Mouse (Mus musculus) cortical plate, adult 2 months (tissue): ENCODE measurements around the gene Gm49396. TPM values are rescaled to one million over a fixed set of nuclear protein-coding genes. Genes with fewer than 3 reads are reported as not detected.
A peak's percentile ranks its signal among the peaks of the same experiment; 100 is the strongest.

Source experiments
- H3K27ac ChIP-seq: fragments of 200-500 bp; 2 replicates; pipeline ENCODE4 v1.5.1; 2012; ENCODE audit warnings: low read length, control low read depth, inconsistent platforms; ENCODE audit not compliant: insufficient read depth
- H3K4me1 ChIP-seq: fragments of 200-500 bp; 2 replicates; pipeline ENCODE4 v1.6.1; 2011; ENCODE audit warnings: low read length; ENCODE audit not compliant: control insufficient read depth, insufficient read depth
- H3K4me3 ChIP-seq: fragments of 200-500 bp; 2 replicates; pipeline ENCODE4 v1.5.1; 2011; ENCODE audit warnings: mild to moderate bottlenecking, low read length, control low read depth; ENCODE audit not compliant: insufficient read depth
- CTCF ChIP-seq: fragments of 200-500 bp; IDR thresholded peaks from 2 replicates; pipeline ENCODE4 v1.5.1; 2011; ENCODE audit warnings: mild to moderate bottlenecking, control low read depth, low read length; ENCODE audit not compliant: insufficient read depth; ENCODE audit errors: extremely low read depth
- POLR2A ChIP-seq: fragments of 200-500 bp; IDR thresholded peaks from 2 replicates; pipeline ENCODE4 v1.6.1; 2011; ENCODE audit warnings: mild to moderate bottlenecking, low read length, control low read depth; ENCODE audit not compliant: insufficient read depth; ENCODE audit errors: extremely low read depth
- polyA plus RNA-seq: library from polyadenylated mRNA; depleted of rRNA; stranded (reverse); fragments of >200 nt; gene quantifications from 2 replicates; pipeline ENCODE4 v1.2.3, GENCODE M21; 2012

The Gm49396 gene
- polyA plus RNA-seq, 1 experiment, result 5.5 TPM

DNA sequence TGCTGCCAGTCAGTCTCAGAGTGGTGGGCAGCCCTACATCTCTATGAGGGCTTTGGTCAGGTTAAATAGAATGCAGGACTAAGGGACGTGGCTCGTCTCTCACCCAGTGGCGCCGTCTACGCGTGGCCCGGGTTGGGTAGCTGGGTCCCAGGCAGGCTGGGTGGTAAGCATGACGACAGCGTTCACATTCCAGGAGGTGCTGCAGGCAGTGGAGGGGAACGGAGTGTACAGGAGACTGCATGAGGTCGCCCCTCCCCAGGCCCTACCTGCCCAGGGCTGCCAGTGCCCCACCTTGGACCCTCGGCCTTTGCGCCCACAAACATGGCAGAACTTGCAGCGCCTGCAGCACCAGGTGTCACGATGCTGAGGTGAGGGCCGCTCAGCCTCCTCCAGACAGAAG lies 18.4 kb downstream of the Gm49396 start:
- TF ChIP-seq CTCF, result no peak
- TF ChIP-seq POLR2A, result no peak
- Histone ChIP-seq H3K27ac (no peak overlapping the region), H3K4me1 (no peaks in the 10 kb centered on the region), H3K4me3 (no peak overlapping the region)

DNA sequence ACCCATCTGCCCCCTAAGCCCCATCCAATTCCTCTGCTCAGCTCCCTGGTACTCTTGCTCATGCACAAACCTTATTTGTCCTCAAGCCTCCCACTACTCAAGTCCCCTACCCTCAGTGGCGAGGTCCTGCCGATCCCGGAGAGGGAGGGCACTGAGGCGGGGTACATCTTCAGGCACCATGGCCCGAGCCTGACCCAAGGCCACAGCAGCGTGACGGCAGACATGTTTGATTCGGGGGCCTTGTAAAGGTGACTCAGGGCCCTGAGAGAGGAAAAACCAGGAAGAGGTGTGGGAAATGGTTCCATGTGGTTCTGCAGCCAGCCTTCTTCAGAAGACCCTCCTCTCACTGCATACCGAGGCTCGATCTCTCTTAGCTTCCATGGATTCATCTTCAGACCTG lies 21.2 kb downstream of the Gm49396 start:
- peaks cover 1% of the 10 kb centered on the region; the same call in 1 of the 2 replicates for H3K4me1 ChIP-seq
- H3K4me3 ChIP-seq, result no peak overlapping the region
- H3K27ac ChIP-seq, result no peak overlapping the region
- TF ChIP-seq CTCF (no peak), POLR2A (no peak)

DNA sequence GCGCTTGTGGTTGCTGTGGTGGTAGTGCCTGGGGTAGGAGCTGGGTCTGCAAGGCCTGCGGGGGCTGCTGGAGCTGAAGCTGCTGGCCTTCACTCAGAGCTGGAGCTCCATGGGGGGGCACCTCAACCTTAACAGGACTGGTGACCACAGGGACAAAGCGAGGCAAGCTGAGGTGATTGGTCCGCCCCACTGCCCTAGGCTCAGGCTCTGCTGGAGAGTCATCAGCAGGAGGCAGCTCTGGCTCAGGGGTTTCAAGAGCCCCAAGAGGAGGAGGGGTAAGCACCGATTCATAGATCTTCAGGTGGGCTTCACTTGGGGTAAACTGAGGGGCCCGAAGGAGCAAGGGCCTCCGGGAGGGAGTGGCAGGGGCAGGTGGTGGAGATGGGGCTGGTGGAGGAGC lies 22.0 kb downstream of the Gm49396 start:
- H3K27ac ChIP-seq, result no peak overlapping the region
- H3K4me3 ChIP-seq, result no peak overlapping the region
- TF ChIP-seq POLR2A, result no peak
- TF ChIP-seq CTCF, result no peak
- H3K4me1 ChIP-seq, result peaks cover 1% of the 10 kb centered on the region; the same call in 1 of the 2 replicates

DNA sequence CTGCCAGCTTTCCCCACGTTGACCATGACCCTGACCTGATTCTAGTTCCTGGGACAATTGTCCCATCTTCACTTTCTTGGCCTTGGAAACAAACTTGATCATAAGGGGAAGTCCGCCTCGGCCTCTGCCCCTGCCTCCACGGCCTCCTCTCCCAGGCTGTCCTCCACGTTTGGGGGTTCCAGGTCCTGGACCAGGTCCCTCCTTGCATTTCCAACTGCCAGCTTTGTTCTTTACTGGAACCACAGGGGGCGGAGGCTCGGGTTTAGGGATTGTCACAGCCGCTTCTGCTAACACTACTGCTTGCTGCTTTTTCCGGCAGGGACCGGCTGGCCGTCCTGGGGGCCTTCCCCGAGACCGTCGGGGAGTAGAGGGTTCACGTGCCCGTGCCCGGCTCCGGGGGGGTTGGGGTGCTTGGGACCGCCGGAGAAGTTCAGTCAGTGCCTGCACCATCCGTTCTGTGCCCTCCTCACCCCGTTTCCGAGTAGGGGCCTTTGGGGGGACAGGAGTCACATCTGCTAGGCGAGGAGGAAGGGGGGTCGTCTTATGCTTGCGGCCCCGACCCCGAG lies 23.4 kb downstream of the Gm49396 start:
- Histone ChIP-seq H3K27ac (no peak overlapping the region), H3K4me1 (peaks cover 1% of the 10 kb centered on the region; the same call in 1 of the 2 replicates), H3K4me3 (peak overlapping the region; percentile 96; the same call in 1 of the 2 replicates)
- TF ChIP-seq CTCF, result no peak
- no peak for TF ChIP-seq POLR2A

DNA sequence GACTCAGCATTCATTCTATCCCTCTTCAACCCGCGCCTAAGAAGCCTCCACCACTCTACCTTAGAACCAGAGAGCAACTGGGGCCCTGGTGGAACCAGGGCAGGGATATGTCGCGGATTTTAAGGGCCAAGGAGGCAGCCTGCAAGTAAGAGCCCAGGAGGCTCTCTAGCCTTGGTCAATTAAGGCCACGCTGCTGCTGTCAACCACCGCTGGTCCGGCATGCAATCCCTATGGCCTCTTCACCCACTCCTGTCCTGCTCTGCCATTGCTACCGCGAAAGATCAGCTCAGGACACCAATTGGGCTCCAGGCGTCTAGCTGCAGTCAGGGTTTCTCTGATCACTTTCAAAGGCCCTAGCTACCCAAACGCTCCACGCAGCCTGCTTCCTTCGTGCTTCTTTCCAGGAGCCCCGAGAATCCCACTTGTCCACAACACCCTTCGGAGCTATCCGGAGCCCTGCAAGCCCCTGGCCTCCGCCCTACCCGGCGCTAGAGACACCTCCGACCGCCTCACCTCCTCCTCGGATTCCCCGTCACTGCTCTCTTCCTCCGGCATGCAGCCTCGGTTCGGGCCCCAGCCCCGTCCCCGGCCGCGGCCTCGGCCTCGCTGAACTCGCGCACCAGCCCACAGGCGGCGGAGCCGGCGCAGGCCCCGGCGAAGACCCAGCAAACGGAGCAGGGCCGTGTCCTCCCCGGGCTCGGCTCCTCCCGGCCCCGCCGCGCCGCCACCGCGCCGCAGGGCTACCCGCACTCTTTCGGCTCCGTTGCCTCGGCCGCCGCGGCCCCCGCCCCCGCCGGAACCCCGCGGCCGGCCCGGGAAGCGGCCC lies 24.9 kb downstream of the Gm49396 start:
- peak overlapping the region; percentile 96 for H3K4me3 ChIP-seq
- TF ChIP-seq POLR2A (no peak), CTCF (no peak)
- H3K4me1 ChIP-seq, result peaks cover 1% of the 10 kb centered on the region; the same call in 1 of the 2 replicates
- H3K27ac ChIP-seq, result peak overlapping the region; percentile 90

DNA sequence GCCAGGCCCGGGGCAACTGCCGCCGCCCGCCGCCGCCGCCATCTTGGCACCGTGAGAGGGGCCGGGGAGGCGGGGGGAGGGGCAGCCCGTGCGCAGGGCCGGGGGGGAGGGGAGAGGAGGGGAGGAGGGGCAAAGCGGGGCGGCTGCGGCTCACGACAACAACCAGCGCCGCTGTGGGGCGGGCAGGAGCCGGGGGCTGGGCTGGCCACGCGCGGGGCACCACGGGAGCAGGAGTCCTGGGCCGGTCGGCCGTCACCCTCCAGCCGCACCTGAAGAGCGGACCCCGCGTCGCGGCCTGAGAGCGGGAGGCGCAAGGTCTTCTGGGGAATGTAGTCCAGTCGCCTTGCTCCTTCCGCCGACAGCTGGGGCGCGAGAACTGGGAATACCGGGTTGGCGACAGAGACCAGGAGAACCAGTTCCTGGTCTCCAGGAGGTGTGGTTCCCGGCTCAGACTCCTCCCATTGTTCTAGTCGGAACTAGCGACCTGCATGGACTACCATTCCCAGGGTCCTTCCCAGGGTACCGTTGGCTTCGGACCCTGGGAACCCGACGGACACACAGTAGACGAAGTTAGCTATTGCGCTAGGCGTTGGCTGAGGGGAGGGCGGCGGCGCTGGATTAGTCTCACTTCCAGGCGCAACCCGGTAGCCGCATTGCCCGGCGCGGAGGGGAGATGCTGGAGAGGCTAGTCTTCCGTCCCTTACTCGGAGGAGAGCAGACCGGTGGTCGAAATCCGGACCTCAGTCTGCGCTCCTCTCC lies 25.7 kb downstream of the Gm49396 start, which contains the start of gene Kmt2b:
Kmt2b (minus strand) TSS at position 51 of the 759 bp plus-strand sequence.
- peak; percentile 79 for TF ChIP-seq POLR2A
- TF ChIP-seq CTCF, result no peak
- peaks cover 1% of the 10 kb centered on the region; the same call in 1 of the 2 replicates for H3K4me1 ChIP-seq
- H3K27ac ChIP-seq, result peak within 1 kb of the TSS; percentile 90
- H3K4me3 ChIP-seq, result peak within 1 kb of the TSS; percentile 96

DNA sequence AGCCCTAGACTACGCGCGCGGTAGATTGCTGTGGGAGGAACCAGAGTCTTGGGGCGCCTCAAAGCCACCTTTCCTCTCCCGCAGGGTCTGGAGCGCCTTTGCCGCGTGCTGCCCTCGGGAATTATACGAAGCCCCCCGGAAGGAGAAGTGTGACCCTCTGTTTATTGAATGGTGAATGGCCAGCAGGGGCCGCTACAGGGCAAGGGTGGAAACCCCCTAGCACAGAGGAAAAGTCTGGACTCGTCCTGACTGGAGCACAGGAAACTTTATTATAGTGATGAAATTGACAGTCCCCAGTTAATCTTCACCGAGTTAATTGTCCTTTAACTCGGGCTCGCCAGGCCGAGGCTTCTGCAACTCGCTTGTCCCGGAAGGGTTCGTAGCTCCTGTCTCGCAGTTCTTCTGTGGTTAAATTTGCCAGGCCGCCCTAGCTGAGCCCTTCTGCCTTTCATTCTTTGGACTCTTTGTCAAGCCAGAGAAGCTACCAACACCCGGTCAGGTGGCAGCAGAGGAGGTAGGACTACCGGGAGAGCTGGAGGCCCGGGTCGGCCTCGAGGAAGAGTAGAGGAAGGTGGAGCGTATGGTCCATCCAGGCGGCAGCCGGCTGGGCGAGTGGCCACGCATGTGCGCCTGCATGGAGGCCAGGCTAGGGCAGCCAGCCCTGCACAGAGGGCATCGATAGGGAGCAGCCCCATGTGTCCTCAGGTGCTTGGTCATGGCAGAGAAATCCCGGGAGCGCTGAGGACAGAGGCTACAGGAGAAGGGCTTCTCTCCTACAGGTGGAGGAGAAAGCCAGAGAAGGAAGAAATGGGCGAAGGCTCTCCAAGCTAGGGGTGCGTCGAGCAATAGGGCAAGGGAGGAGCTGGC lies 26.5 kb downstream of the Gm49396 start:
- Histone ChIP-seq H3K27ac (peak overlapping the region; percentile 26; the same call in 1 of the 2 replicates), H3K4me3 (peak overlapping the region; percentile 96), H3K4me1 (peaks cover 1% of the 10 kb centered on the region; the same call in 1 of the 2 replicates)
- TF ChIP-seq POLR2A, result no peak
- peak; percentile 73 for TF ChIP-seq CTCF

DNA sequence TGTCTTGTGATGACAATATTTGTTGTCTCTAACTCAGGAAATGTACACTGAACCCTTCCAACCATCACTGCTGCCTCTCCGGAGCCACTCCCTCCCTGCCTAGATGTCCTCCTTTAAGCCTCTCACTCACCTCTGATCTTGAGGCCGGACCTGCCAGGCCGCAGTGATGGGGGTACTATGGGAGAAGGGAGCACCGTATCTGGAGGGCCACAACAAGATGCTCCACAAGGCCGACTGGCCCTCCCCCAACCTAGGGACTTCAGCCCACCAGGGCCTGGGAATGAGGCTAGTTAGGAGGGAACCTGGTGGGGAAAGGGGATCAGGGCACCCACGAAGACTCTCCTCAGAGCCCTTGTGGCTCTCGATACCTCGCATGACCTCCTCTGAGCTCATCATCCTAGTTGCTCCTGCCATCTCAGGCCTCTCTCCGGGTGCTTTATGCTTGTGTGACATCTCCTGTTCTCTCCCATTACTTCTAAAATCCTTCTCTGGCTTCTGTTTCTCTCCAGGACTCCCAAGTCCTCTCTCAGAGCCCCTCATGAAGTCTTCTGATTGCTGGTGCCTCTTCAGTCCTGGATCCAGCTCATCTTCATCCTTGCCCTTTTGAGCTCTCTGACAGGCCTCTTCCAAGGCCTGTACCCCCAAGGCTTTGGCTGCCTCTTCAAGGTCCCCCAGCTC lies 27.9 kb downstream of the Gm49396 start:
- TF ChIP-seq CTCF (no peak), POLR2A (no peak)
- Histone ChIP-seq H3K27ac (no peak overlapping the region), H3K4me1 (peaks cover 1% of the 10 kb centered on the region; the same call in 1 of the 2 replicates), H3K4me3 (no peak overlapping the region)
